Mouse (Mus musculus) forebrain, embryonic 16.5 days (tissue): ENCODE results near the gene Arap2. TPM values are rescaled to one million over a fixed set of nuclear protein-coding genes. Genes with fewer than 3 reads are reported as not detected.
A peak's percentile ranks its signal among the peaks of the same experiment; 100 is the strongest.

Experiments
- ATAC-seq: fragments of 200-750 bp; cut with Nextera tagmentation; 2 replicates; pipeline ENCODE4 v1.8.0; 2017; ENCODE audit warnings: mild to moderate bottlenecking, moderate library complexity
- H3K27ac ChIP-seq: fragments of 300-500 bp; sonication (generic); 2 replicates; pipeline ENCODE4 v1.5.1; 2014; ENCODE audit warnings: low read length, control low read depth
- H3K27me3 ChIP-seq: fragments of 300-500 bp; sonication (generic); replicated peaks from 2 replicates; pipeline ENCODE4 v1.6.1; 2014; ENCODE audit warnings: low read length; ENCODE audit not compliant: control insufficient read depth, insufficient read depth
- H3K36me3 ChIP-seq: fragments of 300-500 bp; sonication (generic); 2 replicates; pipeline ENCODE4 v1.6.1; 2014; ENCODE audit not compliant: control insufficient read depth, insufficient read depth
- H3K4me1 ChIP-seq: fragments of 300-500 bp; sonication (generic); replicated peaks from 2 replicates; pipeline ENCODE4 v1.6.1; 2014; ENCODE audit warnings: low read length; ENCODE audit not compliant: control insufficient read depth, insufficient read depth
- H3K4me2 ChIP-seq: fragments of 300-500 bp; sonication (generic); 2 replicates; pipeline ENCODE4 v1.6.1; 2014; ENCODE audit warnings: mild to moderate bottlenecking, low read length, control low read depth
- H3K4me3 ChIP-seq: fragments of 300-500 bp; sonication (generic); replicated peaks from 2 replicates; pipeline ENCODE4 v1.5.1; 2014; ENCODE audit warnings: mild to moderate bottlenecking, low read length, control low read depth
- H3K9ac ChIP-seq: fragments of 300-500 bp; sonication (generic); replicated peaks from 2 replicates; pipeline ENCODE4 v1.6.1; 2014; ENCODE audit warnings: low read depth, low read length, control low read depth
- H3K9me3 ChIP-seq: fragments of 300-500 bp; sonication (generic); 2 replicates; pipeline ENCODE4 v1.6.1; 2016; ENCODE audit warnings: low read length; ENCODE audit not compliant: control insufficient read depth
- WGBS: fragments of 180-500 bp; shearing (Covaris S2); extraction: QIAGEN DNeasy Blood & Tissue Kit; methylation state at CpG from one replicate; pipeline ENCODE4 v1.1.7; 2014; 5-methylcytosine and 5-hydroxymethylcytosine counted together
- polyA plus RNA-seq: library from polyadenylated mRNA; unstranded; fragments of >200 nt; fragmentation: Nextera tagmentation; extraction: Ambion mirVana; gene quantifications from 2 replicates; pipeline ENCODE4 v1.2.1, GENCODE M21; 2015

The Arap2 gene
- polyA plus RNA-seq, 1 experiment from 2014 or later: 3.3 TPM

GRCm38 (mm10) chr5:62771775-62772599 is 6.0 kb upstream of the Arap2 start:
- Histone ChIP-seq H3K4me1 (no peaks in the 10 kb centered on the region), H3K4me3 (no peak overlapping the region), H3K27ac (no peak overlapping the region), H3K36me3 (no peaks in the 10 kb centered on the region), H3K4me2 (no peak overlapping the region), H3K9ac (no peak overlapping the region), H3K27me3 (no peaks in the 10 kb centered on the region), H3K9me3 (no peaks in the 10 kb centered on the region)
- ATAC-seq: no peak
- 89% methylated on average over 11 of the region's 11 CpGs for WGBS

DNA sequence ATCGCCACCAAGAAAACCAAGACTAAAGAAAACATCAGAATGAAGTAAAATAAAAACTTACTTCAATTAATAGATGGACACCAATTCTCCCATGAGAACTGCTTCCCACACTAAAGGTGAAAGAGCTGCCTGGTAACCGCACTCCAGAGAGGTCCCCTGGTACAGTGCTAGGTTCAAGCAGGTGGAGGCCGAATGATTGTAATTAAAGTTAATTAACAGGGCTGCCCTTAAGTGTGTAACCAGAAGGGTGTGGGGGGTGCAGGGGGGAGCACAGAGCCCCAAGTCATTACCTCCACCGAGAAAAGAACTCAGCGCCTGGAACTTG is 538 bp downstream of the Arap2 start:
- Histone ChIP-seq H3K4me2 (peak overlapping the region; percentile 80), H3K4me1 (peaks cover 3% of the 10 kb centered on the region), H3K36me3 (no peaks in the 10 kb centered on the region), H3K9ac (peak overlapping the region; percentile 70), H3K27ac (no peak overlapping the region), H3K27me3 (no peaks in the 10 kb centered on the region), H3K4me3 (peak overlapping the region; percentile 61), H3K9me3 (no peaks in the 10 kb centered on the region)
- 15% methylated on average over 5 of the region's 5 CpGs for WGBS
- ATAC-seq: peak; percentile 45

DNA sequence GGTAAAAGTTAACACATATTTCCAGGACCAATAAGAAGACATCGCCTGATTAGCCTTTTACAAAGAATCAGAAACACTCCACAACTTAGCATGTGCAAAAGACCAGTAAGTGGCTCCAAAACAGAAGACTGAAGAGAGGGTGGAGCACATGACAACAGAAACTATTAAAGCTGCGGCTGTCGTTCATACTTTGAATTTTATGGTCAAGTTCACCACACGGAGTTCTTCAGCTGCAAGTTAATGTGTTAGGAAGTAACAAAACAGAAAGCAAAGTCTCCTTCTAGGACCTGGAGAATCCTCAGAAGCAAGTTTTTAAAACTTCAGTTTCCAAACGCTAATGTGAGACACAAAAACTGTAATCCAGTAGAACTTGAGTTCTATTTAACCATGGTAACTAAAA is 1.8 kb downstream of the Arap2 start:
- 73% methylated on average over 5 of the region's 5 CpGs for WGBS
- Histone ChIP-seq H3K4me1 (peaks cover 3% of the 10 kb centered on the region), H3K27ac (no peak overlapping the region), H3K9me3 (no peaks in the 10 kb centered on the region), H3K9ac (no peak overlapping the region), H3K4me2 (no peak overlapping the region), H3K36me3 (no peaks in the 10 kb centered on the region), H3K27me3 (no peaks in the 10 kb centered on the region), H3K4me3 (no peak overlapping the region)
- no peak for ATAC-seq

DNA sequence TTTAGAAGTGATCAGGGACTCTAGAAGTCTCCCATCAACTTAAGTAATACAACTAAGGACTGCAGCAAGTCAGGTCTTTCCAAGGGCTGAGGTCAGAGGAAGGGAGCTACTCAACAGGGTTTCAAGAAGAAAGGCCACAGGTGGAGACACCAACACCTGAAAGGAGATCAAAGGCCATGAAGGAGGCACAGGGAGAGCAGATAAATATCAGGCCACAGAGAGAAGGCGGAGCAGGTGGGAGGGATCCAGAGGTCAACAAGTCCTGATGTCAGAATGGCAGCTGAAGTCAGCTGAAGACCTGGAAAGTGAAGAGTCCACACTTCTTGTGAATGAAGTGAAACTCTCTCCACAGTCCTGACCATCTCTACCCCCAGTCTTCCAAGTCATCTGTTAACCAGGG is 2.9 kb downstream of the Arap2 start:
- no peak for ATAC-seq
- H3K4me3 ChIP-seq: no peak overlapping the region
- no peaks in the 10 kb centered on the region for H3K9me3 ChIP-seq
- no peak overlapping the region for H3K4me2 ChIP-seq
- peaks cover 3% of the 10 kb centered on the region for H3K4me1 ChIP-seq
- no peaks in the 10 kb centered on the region for H3K36me3 ChIP-seq
- WGBS: 90% methylated on average over 1 of the region's 1 CpGs
- H3K9ac ChIP-seq: no peak overlapping the region
- no peaks in the 10 kb centered on the region for H3K27me3 ChIP-seq
- no peak overlapping the region for H3K27ac ChIP-seq

GRCm38 (mm10) chr5:62762298-62762960 is 3.5 kb downstream of the Arap2 start:
- H3K9ac ChIP-seq: no peak overlapping the region
- H3K9me3 ChIP-seq: no peaks in the 10 kb centered on the region
- no peaks in the 10 kb centered on the region for H3K36me3 ChIP-seq
- H3K4me1 ChIP-seq: peaks cover 3% of the 10 kb centered on the region
- no peak for ATAC-seq
- H3K4me2 ChIP-seq: no peak overlapping the region
- no peaks in the 10 kb centered on the region for H3K27me3 ChIP-seq
- H3K4me3 ChIP-seq: no peak overlapping the region
- H3K27ac ChIP-seq: no peak overlapping the region
- 69% methylated on average over 4 of the region's 4 CpGs for WGBS

GRCm38 (mm10) chr5:62760791-62761504 is 5.0 kb downstream of the Arap2 start:
- Histone ChIP-seq H3K4me1 (peaks cover 3% of the 10 kb centered on the region), H3K9me3 (no peaks in the 10 kb centered on the region), H3K36me3 (no peaks in the 10 kb centered on the region), H3K4me3 (no peak overlapping the region), H3K4me2 (no peak overlapping the region), H3K27ac (no peak overlapping the region), H3K9ac (no peak overlapping the region), H3K27me3 (no peaks in the 10 kb centered on the region)
- 37% methylated on average over 5 of the region's 5 CpGs for WGBS
- no peak for ATAC-seq

DNA sequence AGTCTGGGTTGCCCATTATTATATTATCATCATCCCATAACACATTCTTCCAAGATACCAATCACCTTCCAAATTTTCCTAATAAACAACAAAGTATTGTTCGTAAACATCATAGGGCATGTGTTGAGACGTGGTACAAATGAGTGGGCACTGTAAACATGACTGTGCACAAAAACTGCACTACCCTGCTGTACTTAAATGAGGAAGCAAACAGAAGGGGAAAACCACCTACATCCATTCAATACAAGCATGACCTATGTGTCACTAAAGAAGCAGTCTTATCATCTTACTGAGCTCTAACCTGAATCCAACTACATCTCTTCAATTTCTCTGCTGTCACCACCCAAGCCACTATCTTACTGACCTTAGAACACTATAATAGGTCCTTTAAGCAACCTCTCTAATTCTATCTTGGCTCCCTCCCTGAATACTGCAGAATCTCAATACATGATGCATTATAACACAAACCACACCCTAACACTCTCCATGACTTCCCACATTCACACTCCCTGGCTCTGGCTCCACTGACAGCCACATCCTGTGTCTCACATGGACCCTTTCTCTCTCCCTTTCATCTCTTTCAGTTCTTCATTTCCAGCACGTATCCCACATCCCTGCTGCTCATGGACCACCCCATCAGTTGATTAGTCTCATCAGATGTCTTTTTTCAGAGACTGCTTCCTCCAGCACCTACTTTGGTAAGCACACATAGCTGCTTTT is 10.0 kb downstream of the Arap2 start:
- Histone ChIP-seq H3K27ac (no peak overlapping the region), H3K9ac (no peak overlapping the region), H3K27me3 (no peaks in the 10 kb centered on the region), H3K9me3 (no peaks in the 10 kb centered on the region), H3K4me2 (no peak overlapping the region), H3K4me3 (no peak overlapping the region), H3K4me1 (no peaks in the 10 kb centered on the region), H3K36me3 (no peaks in the 10 kb centered on the region)
- 90% methylated on average over 3 of the region's 3 CpGs for WGBS
- no peak for ATAC-seq

DNA sequence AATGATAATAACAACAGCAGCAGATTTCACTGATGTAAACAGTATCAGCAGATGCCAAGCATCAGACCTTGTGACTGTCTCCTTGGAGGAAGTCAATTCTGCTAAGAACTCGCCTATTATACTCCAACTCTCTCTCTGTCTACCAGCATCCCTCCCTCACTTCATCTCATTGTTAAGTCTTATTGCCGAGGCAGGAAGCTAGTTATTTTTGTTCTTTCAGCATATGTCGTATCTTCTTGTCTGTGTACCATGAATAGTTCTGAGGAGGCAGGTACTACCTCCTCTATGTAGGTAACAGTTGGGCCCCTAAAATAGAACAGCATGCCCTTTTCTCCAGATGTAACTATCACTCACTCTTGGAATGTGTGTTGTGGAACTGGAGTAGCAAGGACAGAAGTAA is 13.0 kb downstream of the Arap2 start:
- Histone ChIP-seq H3K27ac (no peak overlapping the region), H3K9me3 (no peaks in the 10 kb centered on the region), H3K4me2 (no peak overlapping the region), H3K36me3 (no peaks in the 10 kb centered on the region), H3K4me1 (no peaks in the 10 kb centered on the region), H3K9ac (no peak overlapping the region), H3K27me3 (no peaks in the 10 kb centered on the region), H3K4me3 (no peak overlapping the region)
- ATAC-seq: no peak
- WGBS: 79% methylated on average over 3 of the region's 3 CpGs

DNA sequence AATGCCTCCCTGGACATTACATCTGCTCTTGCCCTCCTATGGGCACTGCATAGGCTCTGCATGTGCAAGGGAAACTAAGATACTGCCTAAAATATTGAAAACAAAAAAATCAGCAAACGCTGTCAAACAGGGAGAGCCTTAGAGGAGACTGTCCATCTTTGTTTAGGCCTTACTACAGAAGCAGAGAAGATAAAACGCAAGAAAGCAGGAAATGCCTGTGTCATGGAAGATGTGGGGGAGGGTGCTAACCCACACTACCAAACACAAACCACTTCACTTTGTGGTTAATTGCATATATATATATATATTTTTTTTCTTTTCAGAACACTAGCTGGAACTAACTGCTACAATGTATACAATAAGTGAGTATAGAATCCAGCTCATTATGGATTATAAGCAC is 14.3 kb downstream of the Arap2 start:
- Histone ChIP-seq H3K4me2 (no peak overlapping the region), H3K4me3 (no peak overlapping the region), H3K9me3 (no peaks in the 10 kb centered on the region), H3K4me1 (no peaks in the 10 kb centered on the region), H3K9ac (no peak overlapping the region), H3K27ac (no peak overlapping the region), H3K27me3 (no peaks in the 10 kb centered on the region), H3K36me3 (no peaks in the 10 kb centered on the region)
- ATAC-seq: no peak
- WGBS: 57% methylated on average over 2 of the region's 2 CpGs
